Mouse (Mus musculus): ENCODE results near the gene Arf6.

Arf6 gene

DNA sequence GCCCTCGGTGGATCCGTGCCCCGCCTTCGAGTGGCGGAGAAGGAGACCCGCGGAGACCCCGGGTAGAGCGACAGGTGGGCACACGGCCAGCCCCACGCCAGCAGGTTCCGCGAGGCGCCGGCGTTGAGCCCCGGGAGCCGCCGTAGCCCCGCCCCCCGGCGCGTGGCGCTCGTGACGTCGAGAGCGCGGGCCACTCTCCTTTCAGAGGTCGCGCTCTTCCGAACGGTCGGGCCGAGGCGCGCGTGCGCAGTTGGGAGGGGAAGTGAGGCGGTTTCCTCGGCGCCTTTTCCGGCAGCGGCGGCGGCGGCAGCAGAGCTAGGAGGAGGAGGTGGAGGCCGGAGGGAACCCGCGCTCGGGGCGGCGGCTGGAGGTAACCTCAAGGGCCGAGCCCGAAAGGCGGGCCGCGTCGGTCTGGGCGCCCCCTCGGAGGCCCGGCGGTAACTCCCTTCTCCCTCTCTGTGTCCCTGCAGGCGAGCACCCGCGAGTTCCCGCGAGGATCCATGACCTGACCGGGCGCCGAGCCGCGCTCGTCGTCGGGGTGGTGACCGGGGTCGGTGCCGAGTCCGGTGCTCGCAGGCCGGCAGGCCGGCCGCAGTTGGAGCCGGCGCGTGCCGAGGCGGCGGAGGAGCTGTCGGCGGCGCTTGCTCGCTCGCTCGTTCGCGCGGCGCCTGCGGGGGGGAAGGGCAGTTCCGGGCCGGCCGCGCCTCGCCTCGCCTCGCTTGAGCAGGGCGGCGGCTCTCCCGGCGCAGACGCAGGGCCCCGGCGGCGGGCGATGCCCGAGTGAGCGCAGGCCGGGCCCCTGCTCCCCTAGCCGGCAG is at the start of gene Arf6, which contains the start of gene Gm9887:
Arf6 (plus strand) TSS at position 297 of the 818 bp plus-strand sequence.
Gm9887 (minus strand) TSS at position 605 of the 818 bp plus-strand sequence.
- CTCF ChIA-PET, result no interaction called here

DNA sequence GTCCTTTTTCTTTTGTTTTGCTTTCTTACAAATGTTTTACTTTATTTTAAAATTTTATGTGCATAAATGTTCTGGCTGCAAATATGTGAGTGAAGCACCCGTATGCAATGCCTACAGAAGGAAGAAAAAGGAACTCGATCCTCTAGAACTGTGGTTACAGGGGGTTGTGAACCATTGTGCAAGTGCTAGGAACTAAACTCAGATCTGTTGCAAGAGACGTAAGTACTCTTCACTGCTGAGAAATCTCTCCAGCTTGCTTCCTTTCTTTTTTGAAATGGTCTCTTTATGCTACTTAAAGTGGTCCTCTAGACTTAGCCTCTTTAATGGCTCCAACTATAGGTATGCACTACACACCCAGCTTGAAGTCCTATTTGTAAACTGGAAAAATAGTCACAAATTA is 40.8 kb upstream of the Arf6 start:
- CTCF ChIA-PET, result interaction anchor here (0.6 kb wide), 1 partner anchor 113 kb away, joined by 4 read pairs; no protein-coding TSS in a partner anchor

DNA sequence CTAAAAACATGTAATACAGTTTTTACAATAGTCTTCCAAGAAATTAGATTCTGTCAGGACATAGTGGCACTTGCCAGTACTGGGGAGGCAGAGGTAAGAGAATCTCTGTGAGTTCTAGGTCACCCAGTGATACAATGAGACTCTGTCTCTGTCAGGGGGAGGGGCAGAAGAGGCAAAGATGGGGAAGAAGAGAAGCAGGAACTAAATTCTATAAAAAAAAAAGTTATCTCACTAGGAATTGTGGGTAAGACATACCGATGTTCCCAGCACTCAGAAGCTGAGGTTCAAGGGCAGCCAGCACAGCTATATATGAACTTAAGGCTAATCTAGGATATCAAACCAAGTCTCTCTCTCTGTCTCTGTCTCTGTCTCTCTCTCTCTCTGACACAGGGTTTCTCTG is 39.8 kb upstream of the Arf6 start:
- CTCF ChIA-PET, result no interaction called here

DNA sequence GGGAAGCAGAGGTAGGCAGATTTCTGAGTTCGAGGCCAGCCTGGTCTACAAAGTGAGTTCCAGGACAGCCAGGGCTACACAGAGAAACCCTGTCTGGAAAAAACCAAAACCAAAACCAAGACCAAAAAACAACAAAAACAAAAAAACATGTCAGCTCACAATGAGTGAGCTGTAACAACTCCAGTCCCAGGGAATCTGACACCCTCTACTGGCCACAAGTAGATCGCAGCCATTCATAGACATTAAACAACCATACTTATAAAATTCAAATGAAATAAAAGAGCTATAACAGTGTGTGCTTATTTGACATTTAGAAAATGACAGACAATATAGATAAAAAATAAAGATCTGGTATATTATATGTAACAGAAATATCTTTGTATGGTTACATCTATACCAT is 38.4 kb upstream of the Arf6 start:
- CTCF ChIA-PET, result interaction anchor here (0.6 to 0.7 kb wide), 3 partner anchors 23 to 362 kb away, joined by 3 read pairs; no protein-coding TSS in a partner anchor

DNA sequence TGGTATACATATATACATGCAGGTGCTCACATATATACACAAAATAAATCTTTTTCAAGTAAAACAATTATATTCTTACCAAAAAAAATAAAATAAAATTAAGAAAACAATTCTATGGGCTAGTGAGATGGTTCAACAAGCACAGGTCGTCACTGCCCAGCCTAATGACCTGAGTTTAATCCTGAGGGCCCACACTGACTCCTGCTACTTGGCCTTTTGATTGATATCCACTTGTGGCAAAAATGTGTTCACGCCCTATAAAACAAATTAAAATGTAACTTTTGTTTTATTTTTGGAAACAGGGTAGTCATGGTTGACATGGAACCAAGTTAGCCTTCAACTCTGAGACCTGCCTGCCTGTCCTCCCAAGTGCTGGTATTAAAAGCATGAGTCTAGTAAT is 22.0 kb upstream of the Arf6 start:
- CTCF ChIA-PET, result no interaction called here

DNA sequence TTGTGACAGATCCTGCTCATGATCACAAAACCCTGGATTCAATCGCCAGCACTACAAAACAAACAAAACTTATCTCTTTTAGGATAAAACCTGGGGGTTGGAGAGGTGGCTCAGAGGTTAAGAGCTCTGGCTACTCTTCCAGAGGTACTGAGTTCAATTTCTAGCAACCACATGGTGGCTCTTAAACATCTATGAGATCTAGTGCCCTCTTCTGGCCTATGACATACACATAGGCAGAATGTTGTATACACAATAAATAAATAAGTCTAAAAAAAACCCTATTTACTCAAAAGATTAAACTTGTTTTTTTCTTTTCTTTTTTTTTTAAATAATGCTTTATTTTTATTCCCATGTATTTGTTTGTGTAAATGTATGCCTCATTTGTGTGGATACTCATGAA is 20.3 kb upstream of the Arf6 start:
- CTCF ChIA-PET, result interaction anchor here (0.6 to 1.1 kb wide), 4 partner anchors 128 to 283 kb away, joined by 3 to 10 read pairs (median 6); no protein-coding TSS in a partner anchor

DNA sequence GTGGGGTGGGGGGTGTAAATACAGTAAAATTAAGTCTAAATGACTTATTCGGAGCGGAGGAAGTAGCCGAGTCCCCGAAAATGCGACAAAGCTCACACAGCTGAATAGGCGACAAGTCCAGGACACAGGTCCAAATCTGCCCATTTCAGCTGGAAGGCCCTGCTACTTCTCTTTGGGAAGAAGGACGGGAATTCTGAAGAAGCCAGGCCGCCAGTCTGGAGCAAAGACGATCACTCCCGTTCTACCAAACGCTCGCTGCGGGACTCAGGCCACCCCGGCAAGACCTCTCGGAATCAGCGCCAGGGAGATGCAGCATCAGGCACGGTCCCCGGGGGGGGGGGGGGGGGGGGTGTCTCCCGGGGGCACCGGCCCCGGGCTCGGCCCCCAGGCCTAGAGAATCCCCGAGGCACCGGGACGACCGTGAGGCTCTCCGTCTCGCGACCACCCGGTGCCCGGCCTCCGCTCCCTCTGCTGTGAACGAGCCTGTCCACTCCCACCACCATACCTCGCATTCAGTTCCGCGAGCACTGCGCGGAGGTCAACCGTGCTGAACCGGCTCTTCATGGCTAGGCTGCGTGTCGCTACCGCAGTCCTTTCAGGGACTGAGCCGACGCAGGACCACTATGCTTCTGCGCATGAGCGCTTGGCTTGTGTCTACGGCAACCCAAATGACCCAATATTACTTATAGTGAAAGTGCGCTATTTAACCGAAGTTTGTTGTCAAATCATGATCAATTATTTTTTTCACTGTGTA is 15.2 kb upstream of the Arf6 start, which contains the start of gene Nemf:
Nemf (minus strand) TSS at position 620 of the 754 bp plus-strand sequence.
- CTCF ChIA-PET, result interaction anchor here (0.6 to 0.7 kb wide), 4 partner anchors 22 to 313 kb away, joined by 3 to 20 read pairs (median 3); no protein-coding TSS in a partner anchor

DNA sequence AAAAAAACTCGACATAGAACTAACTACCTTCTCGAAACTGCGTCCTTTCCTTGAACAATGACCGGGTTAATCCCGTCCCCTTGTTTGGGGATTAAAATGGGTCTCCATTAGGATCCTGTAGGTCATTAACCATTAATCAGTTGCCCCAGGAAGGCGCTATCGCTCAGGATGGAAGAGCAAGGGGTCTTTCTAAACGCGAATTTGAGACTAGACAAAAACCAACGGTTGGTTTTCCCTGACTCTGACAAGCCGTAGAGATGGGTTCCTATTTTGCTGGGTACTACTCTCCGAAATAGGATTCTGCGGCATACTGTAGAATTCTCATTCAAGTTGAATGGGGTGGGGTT is 14.7 kb upstream of the Arf6 start:
- CTCF ChIA-PET, result interaction anchor here (0.6 to 0.7 kb wide), 3 partner anchors 23 to 312 kb away, joined by 3 to 20 read pairs (median 3); no protein-coding TSS in a partner anchor

DNA sequence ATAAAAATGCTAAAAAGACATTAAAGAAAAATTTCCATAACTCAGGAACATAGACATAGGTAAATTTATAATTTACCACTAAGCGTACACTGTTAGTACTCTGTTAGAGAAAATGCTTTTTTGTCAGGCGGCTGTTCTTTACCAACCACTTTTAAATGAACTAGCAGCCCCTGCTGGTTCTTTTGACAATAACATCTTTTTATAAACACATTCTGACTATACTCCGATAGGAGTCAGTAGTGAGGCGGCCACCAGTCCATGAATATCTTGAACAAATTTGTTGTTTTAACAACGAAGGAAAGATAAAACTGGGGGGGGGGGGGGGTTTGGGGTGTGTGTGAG is 11.3 kb upstream of the Arf6 start:
- CTCF ChIA-PET, result interaction anchor here (0.8 kb wide), 1 partner anchor 215 kb away, joined by 3 read pairs; no protein-coding TSS in a partner anchor

DNA sequence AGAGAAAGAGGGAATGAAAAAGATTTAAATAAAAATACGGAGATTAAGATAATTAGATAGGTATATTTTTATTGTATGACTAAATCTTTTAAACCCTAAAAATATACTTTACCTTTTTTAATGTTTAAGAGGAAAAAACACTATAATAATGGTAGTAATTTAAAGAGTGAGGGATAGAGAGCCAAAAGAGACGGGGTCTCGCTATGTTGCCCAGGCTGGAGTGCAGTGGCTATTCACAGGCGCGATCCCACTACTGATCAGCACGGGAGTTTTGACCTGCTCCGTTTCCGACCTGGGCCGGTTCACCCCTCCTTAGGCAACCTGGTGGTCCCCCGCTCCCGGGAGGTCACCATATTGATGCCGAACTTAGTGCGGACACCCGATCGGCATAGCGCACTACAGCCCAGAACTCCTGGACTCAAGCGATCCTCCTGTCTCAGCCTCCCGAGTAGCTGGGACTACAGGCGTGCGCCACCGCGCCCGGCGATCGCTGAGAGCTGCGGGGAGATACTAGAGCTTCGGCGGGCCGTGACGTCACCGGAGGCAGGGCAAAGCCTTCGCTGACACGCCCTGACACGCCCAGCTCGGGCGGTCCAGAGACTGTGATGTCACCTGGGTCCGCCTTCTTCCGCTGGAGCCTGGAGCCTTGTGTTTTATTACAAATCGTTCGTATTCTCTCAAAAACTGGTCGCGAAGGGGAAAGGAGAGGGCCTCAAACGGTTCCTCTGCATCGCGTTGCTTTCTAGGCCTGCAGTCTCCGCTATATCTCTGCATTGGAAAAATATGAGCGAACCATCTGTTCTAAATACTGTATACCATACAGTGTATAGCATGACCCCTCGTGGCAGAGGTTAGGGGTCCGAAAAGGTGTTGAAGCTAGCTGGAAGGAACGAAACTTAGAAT is 10.7 kb upstream of the Arf6 start:
- CTCF ChIA-PET, result interaction anchor here (0.5 kb wide), 1 partner anchor 25 kb away, joined by 13 read pairs; no protein-coding TSS in a partner anchor

DNA sequence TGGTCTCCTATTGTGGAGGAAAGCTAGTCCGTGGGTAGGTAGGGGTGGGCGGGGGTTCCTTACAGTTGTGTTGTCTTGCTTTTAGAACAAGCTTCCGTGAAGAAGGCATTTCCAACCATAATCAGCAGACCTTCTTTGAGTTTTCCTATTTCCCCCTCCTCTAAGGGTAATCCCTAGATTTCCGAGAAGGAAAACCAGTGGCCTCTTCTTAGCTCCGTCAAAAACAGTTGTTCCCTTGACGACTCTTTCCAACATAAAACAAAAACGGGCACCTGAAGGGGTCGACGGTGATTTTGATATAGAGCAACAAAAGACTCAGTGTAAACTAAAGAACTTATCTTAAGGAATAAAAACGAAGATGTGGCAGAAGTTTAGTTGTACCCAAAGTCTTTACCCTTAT is 10.0 kb upstream of the Arf6 start:
- CTCF ChIA-PET, result interaction anchor here (0.5 kb wide), 1 partner anchor 24 kb away, joined by 13 read pairs; no protein-coding TSS in a partner anchor

DNA sequence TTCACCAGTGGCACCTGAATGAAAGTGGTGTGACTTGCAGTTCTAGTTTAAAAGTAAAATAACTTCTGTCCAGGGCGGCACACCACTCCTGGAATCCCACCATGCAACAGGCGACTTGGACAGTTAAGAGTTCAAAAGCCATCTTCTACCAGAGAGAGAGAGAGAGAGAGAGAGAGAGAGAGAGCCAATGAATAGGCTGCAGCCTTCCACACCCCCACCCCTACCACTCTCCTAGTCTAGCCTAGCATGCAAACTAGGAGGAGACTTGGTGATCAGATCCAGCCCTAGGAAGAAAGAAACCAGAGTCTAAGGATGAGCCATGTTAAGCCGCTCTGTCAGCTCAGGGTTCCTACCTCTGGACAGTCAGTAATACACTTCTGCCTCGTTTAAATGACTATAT is 9.6 kb upstream of the Arf6 start:
- CTCF ChIA-PET, result no interaction called here

DNA sequence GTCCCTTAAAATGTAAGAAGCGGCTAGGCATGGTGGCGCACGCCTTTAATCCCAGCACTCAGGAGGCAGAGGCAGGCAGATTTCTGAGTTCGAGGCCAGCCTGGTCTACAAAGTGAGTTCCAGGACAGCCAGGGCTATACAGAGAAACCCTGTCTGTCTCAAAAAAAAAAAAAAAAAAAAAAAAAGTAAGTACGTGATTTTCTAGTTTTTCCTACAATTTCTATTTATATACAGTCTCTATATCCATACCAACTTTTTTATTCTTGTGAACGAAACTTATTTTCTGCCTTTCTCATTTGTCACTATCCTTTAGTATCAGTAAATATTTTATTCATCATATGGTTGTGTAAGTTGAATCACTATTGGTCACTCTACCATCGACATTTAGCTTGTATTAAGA is 8.8 kb upstream of the Arf6 start:
- CTCF ChIA-PET, result interaction anchor here (0.7 kb wide), 1 partner anchor 18 kb away, joined by 3 read pairs; no protein-coding TSS in a partner anchor

DNA sequence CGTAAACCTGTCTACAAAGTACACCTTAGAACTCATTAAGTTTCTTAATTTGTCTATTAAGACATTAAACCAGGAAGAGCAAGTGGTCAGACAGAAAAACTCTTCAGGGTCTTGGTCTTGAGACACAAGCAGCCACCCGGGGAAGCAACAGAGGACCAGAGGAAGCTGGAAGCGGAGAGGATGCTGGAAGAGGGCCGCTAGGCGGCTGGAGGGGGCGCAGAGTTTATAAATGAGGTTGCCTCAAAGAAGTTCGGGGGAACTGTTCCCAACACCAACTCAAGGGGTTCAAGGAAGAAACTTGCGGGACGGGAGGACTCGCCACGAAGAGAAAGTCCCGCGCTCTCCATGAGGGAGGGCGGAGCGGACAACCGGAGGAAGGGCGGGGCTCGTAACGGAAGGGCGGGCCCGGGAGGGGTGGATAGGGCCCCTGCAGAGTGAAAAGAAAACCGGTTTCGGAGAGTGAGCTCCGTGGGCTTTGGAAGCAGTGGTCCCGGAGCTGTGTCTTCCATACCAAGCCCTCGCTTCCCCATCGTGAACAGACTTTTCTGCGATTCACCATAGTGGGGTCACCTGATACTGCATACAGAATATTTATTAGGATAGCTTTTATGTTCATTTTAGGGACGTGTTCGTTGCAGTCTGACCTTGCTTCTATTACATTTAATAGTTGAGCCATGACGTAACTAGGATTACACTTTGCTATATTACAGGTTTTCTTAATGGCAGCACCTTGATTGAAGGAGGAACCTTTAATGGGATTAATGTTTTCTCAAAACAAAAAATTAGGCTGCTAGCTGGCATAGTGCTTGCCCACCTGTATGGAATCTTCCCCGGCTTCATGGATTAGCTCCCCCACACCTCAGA is 7.8 kb upstream of the Arf6 start:
- CTCF ChIA-PET, result interaction anchor here (0.5 to 0.6 kb wide), 2 partner anchors 137 to 716 kb away, joined by 4 to 7 read pairs; no protein-coding TSS in a partner anchor

DNA sequence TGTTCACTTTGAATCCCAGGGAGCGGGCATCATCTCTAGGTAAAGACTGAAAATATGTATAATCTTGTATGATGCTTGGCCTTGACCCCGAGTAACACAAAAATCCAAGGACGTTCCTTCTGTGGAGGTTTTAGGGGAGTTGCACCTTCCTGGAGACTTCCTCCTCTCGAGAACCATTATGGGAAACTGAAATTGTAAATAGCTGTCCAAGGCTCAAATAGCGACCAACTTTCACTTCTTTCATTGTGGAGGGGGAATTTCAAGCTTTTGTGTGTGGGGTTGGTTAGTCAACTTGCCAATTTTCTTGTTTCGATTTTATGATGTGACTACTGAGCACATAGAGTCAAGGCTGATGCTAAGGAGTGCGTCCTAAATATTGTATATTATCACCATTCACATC is 6.2 kb upstream of the Arf6 start:
- CTCF ChIA-PET, result interaction anchor here (0.6 to 1.0 kb wide), 3 partner anchors 47 to 363 kb away, joined by 3 to 9 read pairs (median 3); no protein-coding TSS in a partner anchor

DNA sequence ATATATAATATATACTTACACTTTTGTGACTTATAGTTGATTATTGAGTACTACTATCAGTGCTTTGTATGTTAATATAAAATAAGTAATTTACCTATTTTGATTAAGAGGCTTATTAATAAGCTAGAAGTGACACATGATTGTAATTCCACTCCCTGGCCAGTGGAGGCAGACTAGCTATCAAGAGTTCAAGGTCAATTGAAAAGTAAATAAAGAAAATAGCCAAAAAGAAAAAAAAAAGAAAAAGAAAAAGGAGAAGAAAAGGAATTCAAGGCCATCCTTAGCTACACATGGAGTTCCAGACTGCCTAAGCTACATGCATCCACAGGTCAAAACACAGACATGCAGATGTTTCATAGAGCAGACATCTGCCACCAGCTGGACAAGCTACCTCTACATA is 5.5 kb upstream of the Arf6 start:
- CTCF ChIA-PET, result interaction anchor here (0.6 to 1.0 kb wide), 3 partner anchors 48 to 211 kb away, joined by 3 to 4 read pairs (median 3); no protein-coding TSS in a partner anchor

DNA sequence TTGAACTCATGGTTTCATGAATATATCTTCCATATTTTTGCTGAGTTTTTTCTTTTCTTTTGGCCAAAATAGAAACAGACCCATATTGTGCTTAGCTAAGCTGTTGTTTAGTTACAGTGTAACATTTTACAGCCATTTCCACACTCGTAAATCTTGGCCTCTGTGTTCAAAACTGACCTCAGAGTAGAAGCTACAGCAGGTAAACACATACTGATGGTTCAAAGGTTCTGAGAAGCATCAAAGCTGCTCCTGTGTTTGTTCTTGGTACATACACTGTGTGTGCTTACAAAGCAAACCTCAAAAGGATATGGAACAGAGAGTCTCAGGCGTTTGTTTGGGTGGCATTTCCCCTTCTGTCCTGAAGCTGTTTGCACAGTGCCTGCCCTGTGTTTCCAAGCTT is 4.4 kb upstream of the Arf6 start:
- CTCF ChIA-PET, result interaction anchor here (0.6 to 0.7 kb wide), 2 partner anchors 204 to 322 kb away, joined by 4 to 5 read pairs; no protein-coding TSS in a partner anchor

DNA sequence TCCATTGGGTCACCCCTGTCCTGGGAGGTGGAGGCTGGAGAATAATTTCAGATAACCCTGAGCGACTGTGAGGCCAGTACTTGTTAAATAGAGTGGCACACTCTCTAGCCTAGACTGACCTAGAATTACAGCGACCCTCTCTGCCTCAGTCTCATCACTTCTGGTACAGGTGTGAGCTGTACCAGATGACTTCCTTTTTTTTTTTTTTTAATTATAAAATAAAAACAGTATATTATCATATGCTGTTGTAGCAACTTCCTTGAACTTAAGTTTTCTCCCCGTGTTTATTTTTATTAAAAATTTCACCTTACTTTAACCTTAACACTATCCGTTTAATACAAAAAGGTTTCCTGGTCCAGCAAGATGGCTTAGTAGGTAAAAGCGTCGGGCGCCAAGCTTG is 1.0 kb upstream of the Arf6 start:
- CTCF ChIA-PET, result interaction anchor here (0.6 kb wide), 1 partner anchor 132 kb away, joined by 3 read pairs; no protein-coding TSS in a partner anchor

DNA sequence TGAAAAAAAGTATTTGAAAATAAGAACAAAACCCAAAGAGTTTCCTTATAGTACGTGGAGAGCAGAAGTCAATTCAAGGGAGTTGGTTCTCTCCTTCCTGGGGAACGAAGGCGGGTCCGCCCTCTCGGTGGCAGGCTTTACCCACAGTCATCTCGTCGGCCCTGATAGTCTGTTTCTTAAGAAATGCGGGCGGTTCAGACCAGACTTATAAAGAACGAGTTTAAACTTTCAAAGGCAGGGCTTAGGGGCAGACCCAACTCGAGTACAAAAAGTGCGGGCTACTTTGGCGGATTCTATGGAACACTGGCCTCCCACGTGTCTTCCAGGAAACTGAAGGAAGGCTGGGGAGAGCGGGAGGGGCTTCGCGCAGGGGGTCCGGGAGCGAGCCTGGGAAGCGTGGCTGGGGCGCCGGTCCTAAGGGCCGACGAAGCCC is 513 bp upstream of the Arf6 start:
- CTCF ChIA-PET, result no interaction called here
